Mouse (Mus musculus): ENCODE results near the gene Cxcl14. TPM values are rescaled to one million over a fixed set of nuclear protein-coding genes. Genes with fewer than 3 reads are reported as not detected.

Gene Cxcl14
- total and polyA plus RNA-seq, 3 experiments, result not detected

GRCm38 (mm10) chr13:56315201-56315600, 18.9 kb upstream of the Cxcl14 start:
- H3K27ac ChIP-seq (ENCODE audit: insufficient read depth, low read depth), result no peak overlapping the region
- H3K9me3 ChIP-seq (replicated peaks; ENCODE audit: low read length), result peaks cover 5% of the 10 kb centered on the region
- dilution Hi-C loops (cut with MboI; ENCODE audit: extremely low pct_ligation_motif_present, extremely low pct_unique_long_range_greater_than_20kb, low sequenced_read_pairs), result no loop called here
- DNase-seq (ENCODE audit: extremely low read depth), result no peak
- H3K4me2 ChIP-seq (ENCODE audit: insufficient read depth, low read depth, poor library complexity, severe bottlenecking), result no peak overlapping the region
- H3K4me3 ChIP-seq (replicated peaks in 1 of 3; ENCODE audit: low read depth in 2 of 3, low read length in 2 of 3, poor library complexity in 1 of 3), result no peak overlapping the region
- in situ Hi-C loops (cut with MboI; ENCODE audit: low pct_ligation_motif_present, low pct_unique_long_range_greater_than_20kb, low sequenced_read_pairs), result no loop called here
- TF ChIP-seq RAD21 (IDR thresholded peaks at IDR 0.05; ENCODE audit: low read depth, low read length) (no peak), USF2 (conservative IDR thresholded peaks at IDR 0.05; ENCODE audit: low read depth, low read length) (no peak)
- no peaks in the 10 kb centered on the region for H3K79me2 ChIP-seq (replicated peaks; ENCODE audit: control insufficient read depth, extremely low read depth, insufficient read depth, poor library complexity, severe bottlenecking)
- H3K4me1 ChIP-seq (ENCODE audit: control insufficient read depth in 1 of 2, insufficient read depth in 2 of 2), result no peaks in the 10 kb centered on the region
- peaks cover 80% of the 10 kb centered on the region for H3K27me3 ChIP-seq (replicated peaks)
- no peaks in the 10 kb centered on the region for H3K36me3 ChIP-seq (replicated peaks in 1 of 2; ENCODE audit: control insufficient read depth in 1 of 2, insufficient read depth in 1 of 2, low read length in 1 of 2)
- no peak overlapping the region for H3K9ac ChIP-seq (ENCODE audit: insufficient read depth, low read depth)

GRCm38 (mm10) chr13:56305058-56305457, 8.7 kb upstream of the Cxcl14 start:
- Histone ChIP-seq H3K9me3 (replicated peaks; ENCODE audit: low read length) (peaks cover 4% of the 10 kb centered on the region), H3K27me3 (replicated peaks) (peaks cover 90% of the 10 kb centered on the region), H3K4me2 (ENCODE audit: insufficient read depth, low read depth, poor library complexity, severe bottlenecking) (no peak overlapping the region), H3K4me1 (ENCODE audit: control insufficient read depth in 1 of 2, insufficient read depth in 2 of 2) (no peaks in the 10 kb centered on the region; a peak in 1 of 4 replicates), H3K36me3 (replicated peaks in 1 of 2; ENCODE audit: control insufficient read depth in 1 of 2, insufficient read depth in 1 of 2, low read length in 1 of 2) (no peaks in the 10 kb centered on the region), H3K4me3 (replicated peaks in 1 of 3; ENCODE audit: low read depth in 2 of 3, low read length in 2 of 3, poor library complexity in 1 of 3) (no peak overlapping the region), H3K79me2 (replicated peaks; ENCODE audit: control insufficient read depth, extremely low read depth, insufficient read depth, poor library complexity, severe bottlenecking) (no peaks in the 10 kb centered on the region), H3K27ac (ENCODE audit: insufficient read depth, low read depth) (no peak overlapping the region), H3K9ac (ENCODE audit: insufficient read depth, low read depth) (no peak overlapping the region)
- no peak for DNase-seq (ENCODE audit: extremely low read depth)
- TF ChIP-seq TCF12 (IDR thresholded peaks at IDR 0.05; ENCODE audit: low read depth, low read length) (no peak), ZNF384 (IDR thresholded peaks at IDR 0.05; ENCODE audit: low read depth, low read length) (no peak), JUND (conservative IDR thresholded peaks at IDR 0.05; ENCODE audit: low read depth, low read length) (no peak), MYC (IDR thresholded peaks at IDR 0.05; ENCODE audit: low read depth, low read length) (no peak), RAD21 (IDR thresholded peaks at IDR 0.05; ENCODE audit: low read depth, low read length) (no peak), SMC3 (IDR thresholded peaks at IDR 0.05; ENCODE audit: low read depth, low read length) (no peak), MXI1 (IDR thresholded peaks at IDR 0.05; ENCODE audit: low read depth, low read length) (no peak), HCFC1 (IDR thresholded peaks at IDR 0.05; ENCODE audit: low read depth, low read length) (no peak), EP300 (IDR thresholded peaks at IDR 0.05; ENCODE audit: low read length) (no peak), IRF4 (IDR thresholded peaks at IDR 0.05; ENCODE audit: low read depth, low read length) (no peak), MAFK (IDR thresholded peaks at IDR 0.05; ENCODE audit: insufficient replicate concordance, low read length) (no peak), RCOR1 (conservative IDR thresholded peaks at IDR 0.05; ENCODE audit: low read depth, low read length) (no peak), JUN (IDR thresholded peaks at IDR 0.05; ENCODE audit: insufficient read depth, low read depth, low read length) (no peak), PAX5 (IDR thresholded peaks at IDR 0.05; ENCODE audit: low read length) (no peak), NELFE (IDR thresholded peaks at IDR 0.05; ENCODE audit: low read depth, low read length) (no peak), CHD1 (IDR thresholded peaks at IDR 0.05; ENCODE audit: low read depth, low read length) (no peak), ZKSCAN1 (IDR thresholded peaks at IDR 0.05; ENCODE audit: borderline replicate concordance, low read depth, low read length) (no peak), UBTF (IDR thresholded peaks at IDR 0.05; ENCODE audit: low read depth, low read length) (no peak)
- in situ Hi-C loops (cut with MboI; ENCODE audit: low pct_ligation_motif_present, low pct_unique_long_range_greater_than_20kb, low sequenced_read_pairs), result no loop called here
- dilution Hi-C loops (cut with MboI; ENCODE audit: extremely low pct_ligation_motif_present, extremely low pct_unique_long_range_greater_than_20kb, low sequenced_read_pairs), result no loop called here

Measured in CH12.LX (cell line).